Mouse (Mus musculus): ENCODE results near the gene Klhdc10.
A peak's percentile ranks its signal among the peaks of the same experiment; 100 is the strongest.
"Not testable (repeated sequence)": the region's sequence is repeated elsewhere in the genome, so short reads cannot be mapped to it uniquely, and the experiment has no call there.

Gene Klhdc10

DNA sequence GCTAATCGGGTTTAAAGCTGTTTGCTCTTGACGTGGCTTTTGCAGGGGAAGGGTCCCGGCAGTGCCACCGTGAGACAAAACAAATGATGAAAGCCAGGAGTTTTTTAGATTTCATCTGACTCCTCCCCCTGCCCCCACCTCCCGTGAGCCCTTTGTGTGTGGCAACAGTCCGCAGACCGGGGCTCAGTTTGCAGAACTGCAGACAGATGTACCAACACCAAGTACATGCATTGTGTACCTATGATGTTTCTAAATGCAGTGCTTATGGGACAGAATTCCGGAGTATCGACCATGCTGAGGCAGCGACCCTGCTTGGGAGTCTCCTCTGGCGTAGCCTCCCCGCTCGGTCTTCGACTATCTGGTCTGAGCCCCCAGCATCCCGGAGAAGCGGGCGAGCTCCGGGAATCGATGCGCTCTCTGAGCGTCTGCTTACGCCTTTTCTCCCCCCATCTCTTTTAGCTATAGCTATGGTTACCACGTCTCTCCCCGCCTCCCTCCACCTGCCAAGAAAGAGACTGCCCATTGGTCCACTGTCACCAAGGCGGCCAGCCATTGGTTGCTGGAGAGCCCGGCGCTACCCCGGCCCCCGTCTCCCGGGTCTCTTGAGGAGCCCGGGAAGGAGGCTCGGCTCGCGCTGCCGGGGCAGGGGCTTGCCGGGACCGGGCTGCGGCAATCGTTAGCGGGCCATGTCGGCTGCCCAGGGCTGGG is at the start of gene Klhdc10:
Gene Klhdc10, plus strand, starts transcription at position 561 of the 708 bp plus-strand sequence.
- DNase-seq (ENCODE audit: low read depth, low spot score): peak; percentile 100

- DNase-seq (ENCODE audit: low read depth, low spot score): no peak
Measured at GRCm38 (mm10) chr6:30352762-30353161, 48.9 kb upstream of the Klhdc10 start.

DNA sequence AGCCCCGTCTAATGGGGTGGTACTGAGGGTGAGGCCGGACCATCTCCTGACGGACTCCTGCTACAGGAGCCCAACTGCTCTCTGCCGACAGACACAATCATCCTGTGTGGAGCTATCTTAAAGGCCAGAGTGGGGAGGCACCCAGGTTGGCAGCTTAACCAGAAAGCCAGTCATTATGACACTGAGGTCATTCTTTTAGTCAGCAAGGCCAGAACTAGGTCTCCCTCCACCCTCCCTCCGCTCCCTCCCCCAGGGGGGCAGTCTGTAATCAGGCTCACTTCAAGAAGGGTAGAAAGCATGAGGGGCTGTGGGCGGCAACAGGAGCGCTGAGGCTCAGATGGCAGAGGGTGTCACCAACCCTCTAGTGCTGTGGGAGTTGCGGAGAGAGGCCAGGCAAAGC is 48.0 kb upstream of the Klhdc10 start:
- no peak for DNase-seq (ENCODE audit: low read depth, low spot score)

DNA sequence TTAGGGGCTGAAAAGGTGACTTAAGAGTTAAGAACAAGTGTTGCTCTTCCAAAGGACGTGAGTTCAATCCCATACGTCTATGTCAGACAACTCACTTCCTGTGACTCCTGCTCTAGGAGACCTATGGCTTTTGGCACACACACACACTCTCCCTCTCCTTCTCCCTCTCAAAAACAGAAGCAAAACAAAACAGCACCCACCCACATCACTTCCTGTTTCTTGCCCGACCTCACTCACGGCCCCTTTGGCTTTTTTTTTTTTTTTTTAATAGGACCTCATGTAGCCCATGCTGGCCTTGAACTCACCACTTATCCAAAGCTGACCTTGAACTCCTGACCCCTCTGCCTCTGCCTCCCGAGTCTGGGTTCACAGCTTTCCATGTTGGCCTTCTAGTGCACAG is 46.9 kb upstream of the Klhdc10 start:
- DNase-seq (ENCODE audit: low read depth, low spot score): no peak

GRCm38 (mm10) chr6:30355701-30356100 is 46.0 kb upstream of the Klhdc10 start:
- no peak for DNase-seq (ENCODE audit: low read depth, low spot score)

DNA sequence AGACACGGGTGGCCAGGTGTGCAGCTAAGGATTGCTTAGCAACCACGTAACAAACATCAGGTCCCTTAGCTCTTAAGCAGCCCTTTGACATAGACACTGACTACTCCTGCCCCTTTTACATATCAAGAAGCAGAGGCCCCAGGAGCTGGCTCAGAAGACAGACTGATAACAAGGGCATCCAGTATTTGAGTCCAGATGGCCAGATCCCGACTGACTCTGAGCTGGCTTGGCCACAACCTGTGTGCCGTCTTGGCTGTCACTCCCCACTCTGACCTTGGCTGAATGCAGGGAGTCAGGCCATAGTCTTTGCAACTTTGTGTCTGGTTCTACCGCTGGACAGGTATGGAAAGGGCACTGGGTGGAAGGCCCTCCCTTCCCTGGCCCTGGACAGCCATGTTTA is 45.5 kb upstream of the Klhdc10 start:
- DNase-seq (ENCODE audit: low read depth, low spot score): no peak

GRCm38 (mm10) chr6:30356680-30357079 is 45.0 kb upstream of the Klhdc10 start:
- no peak for DNase-seq (ENCODE audit: low read depth, low spot score)

- peak; percentile 86 for DNase-seq (ENCODE audit: low read depth, low spot score)
Measured at GRCm38 (mm10) chr6:30357561-30358177, 44.0 kb upstream of the Klhdc10 start.

GRCm38 (mm10) chr6:30359762-30360509 is 41.7 kb upstream of the Klhdc10 start:
- no peak for DNase-seq (ENCODE audit: low read depth, low spot score)

DNA sequence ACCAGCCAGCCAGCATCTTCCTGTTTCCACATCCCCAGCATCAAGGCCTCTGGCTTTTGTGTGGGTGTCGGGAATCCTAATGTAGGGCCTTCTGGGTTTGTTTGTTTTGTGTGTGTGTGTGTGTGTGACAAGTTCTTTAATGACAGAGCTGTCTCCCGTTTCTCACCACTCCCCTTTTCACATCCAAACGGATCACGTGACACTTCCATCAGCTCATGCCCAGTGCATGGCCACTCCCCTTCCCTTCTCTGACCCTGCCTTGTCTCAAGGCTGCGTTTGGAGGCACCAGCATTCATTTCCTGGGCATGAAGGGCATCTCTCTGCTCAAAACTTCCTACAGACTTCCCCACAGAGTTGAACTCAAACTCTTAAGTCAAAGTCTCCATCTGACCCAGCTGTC is 37.9 kb upstream of the Klhdc10 start:
- no peak for DNase-seq (ENCODE audit: low read depth, low spot score)

DNA sequence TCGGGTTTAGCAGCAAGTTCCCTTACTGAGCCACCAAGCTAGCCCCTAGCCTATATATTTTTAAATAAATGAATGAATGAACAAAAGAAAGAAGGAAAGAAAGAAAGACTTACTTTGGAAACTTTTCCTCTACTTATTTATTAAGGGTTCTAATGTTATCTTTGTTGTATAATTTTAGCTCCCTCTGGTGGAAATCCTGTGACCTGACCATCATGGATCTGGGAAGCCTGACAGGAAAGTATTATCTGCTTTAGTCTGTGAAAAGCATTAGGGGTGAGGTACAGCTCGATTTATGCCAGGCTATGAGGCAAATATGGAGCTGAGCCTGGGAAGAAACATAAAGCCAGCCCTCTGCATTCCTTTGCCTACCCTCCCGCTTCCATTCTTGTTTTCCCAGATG is 32.4 kb upstream of the Klhdc10 start:
- DNase-seq (ENCODE audit: low read depth, low spot score): no peak

GRCm38 (mm10) chr6:30372627-30373369 is 28.9 kb upstream of the Klhdc10 start:
- DNase-seq (ENCODE audit: low read depth, low spot score): no peak

DNA sequence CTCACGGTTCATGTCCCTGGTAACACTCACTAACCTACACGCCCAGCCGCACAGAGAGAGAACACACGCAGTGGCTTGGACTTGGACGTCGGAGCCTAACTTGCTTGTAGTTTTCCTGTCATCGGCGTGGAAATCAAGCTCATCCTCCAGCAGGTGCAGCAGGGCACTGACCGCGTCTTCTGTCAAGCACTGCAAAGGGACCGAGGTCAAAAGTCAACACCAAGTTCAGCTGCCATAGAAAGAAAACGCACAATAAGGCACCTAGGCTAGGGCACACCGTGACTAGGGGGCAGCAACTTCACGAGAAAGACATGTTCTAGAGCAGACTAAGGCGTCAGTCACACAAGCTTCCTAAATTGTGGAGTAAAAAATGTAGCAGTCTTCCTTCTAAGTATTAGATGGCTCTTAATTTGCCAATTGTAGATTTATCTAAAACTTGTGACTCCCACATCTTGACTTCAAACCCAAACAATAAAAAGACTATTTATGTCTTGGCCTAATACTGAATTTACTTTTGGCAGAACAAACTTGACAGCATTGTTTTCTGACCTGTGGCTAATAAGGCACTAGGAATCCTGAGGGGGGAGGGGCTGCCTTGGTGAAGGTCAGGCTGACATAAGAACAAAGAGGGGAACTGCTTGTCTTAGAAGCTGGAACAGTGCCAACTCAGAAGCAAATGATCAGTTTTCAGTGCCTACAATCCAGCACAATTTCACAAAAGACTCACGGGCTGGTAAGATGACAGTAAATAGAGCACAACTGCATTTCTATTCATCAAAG is 26.7 kb upstream of the Klhdc10 start:
- DNase-seq (ENCODE audit: low read depth, low spot score): no peak

DNA sequence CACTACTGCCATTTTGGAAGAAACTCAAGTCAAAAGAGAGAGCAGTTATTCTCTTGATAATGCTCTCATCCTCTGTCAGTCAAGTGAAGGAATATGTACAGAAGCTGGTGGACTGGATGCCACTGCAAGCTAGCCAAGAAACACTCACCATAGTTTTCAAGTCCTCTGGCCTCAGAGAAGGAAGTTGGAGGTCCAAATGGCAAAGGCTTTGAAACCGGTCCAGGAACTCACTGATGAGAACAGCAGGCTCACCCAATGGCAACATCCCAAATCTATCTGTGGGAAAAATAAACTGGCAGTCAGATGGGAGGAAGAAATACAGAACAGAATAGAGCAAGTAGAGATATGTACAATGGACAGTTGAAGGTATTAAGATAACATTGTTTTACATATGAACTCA is 25.9 kb upstream of the Klhdc10 start:
- no peak for DNase-seq (ENCODE audit: low read depth, low spot score)

DNA sequence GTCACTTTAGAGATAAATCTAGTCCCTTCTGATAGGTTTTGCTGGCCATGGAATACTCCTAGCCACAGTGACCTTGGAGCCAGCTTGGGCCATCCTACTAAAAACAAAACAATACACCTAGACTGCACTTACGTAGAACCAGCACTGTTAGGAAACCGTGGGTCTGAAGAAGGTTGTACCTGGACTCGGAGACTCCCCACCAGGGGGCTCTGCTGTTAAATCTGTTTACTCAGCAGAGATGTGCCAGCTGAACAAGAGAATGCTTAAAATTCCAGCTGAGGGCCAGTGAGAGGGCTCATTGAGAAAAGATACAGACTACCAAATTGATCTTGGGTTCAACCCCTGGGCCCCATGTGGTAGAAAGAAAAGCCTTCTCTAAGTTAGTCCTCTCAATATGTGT is 20.6 kb upstream of the Klhdc10 start:
- DNase-seq (ENCODE audit: low read depth, low spot score): peak; percentile 28

- not testable (repeated sequence) for DNase-seq (ENCODE audit: low read depth, low spot score)
Measured at GRCm38 (mm10) chr6:30390271-30390670, 11.4 kb upstream of the Klhdc10 start.

- peak; percentile 86 for DNase-seq (ENCODE audit: low read depth, low spot score)
Measured at GRCm38 (mm10) chr6:30390714-30391697, 10.7 kb upstream of the Klhdc10 start, which contains the start of gene Zc3hc1. Gene Zc3hc1 (minus strand): TSS chr6:30391028.

- DNase-seq (ENCODE audit: low read depth, low spot score): no peak
Measured at GRCm38 (mm10) chr6:30391996-30392395, 9.7 kb upstream of the Klhdc10 start.

GRCm38 (mm10) chr6:30400146-30400545 is 1.5 kb upstream of the Klhdc10 start:
- DNase-seq (ENCODE audit: low read depth, low spot score): no peak

DNA sequence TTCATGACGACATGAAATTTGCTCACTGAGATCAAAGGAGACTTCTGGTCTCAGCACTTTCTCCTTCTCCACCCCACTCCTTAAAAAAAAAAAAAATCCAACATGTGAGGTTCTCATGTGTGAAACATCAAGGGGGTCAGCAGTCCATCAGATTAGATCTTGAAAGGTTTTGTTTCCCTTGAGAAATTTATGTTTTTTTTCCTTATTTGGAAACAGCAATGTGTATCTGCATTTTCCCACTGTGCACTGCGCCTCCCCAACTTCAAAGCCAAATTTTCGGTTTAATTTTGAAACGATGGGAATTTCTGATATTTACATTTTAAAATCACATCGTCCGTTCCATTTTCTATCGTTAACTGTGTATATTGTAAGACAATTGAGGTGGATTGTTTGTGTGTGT is 952 bp upstream of the Klhdc10 start:
- DNase-seq (ENCODE audit: low read depth, low spot score): peak; percentile 13

Measured in forelimb bud, embryonic 11.5 days (tissue).